Mouse (Mus musculus) midbrain, postnatal 0 days (tissue): ENCODE measurements around the gene Igf2r. TPM values are rescaled to one million over a fixed set of nuclear protein-coding genes. Genes with fewer than 3 reads are reported as not detected.

Experiments used
- ATAC-seq: fragments of 200-750 bp; cut with Nextera tagmentation; 2 replicates; pipeline ENCODE4 v1.8.0; 2017; ENCODE audit warnings: moderate number of reproducible peaks, mild to moderate bottlenecking, moderate TSS enrichment, moderate library complexity; ENCODE audit not compliant: low FRiP score
- DNase-seq: peaks from one replicate; pipeline ENCODE4 v3.0.0-alpha.2; 2015; ENCODE audit warnings: low spot score
- H3K27ac ChIP-seq: fragments of 300-500 bp; sonication (generic); 2 replicates; pipeline ENCODE4 v1.5.1; 2014; ENCODE audit warnings: low read depth, mild to moderate bottlenecking, low read length, mixed read lengths
- H3K27me3 ChIP-seq: fragments of 300-500 bp; sonication (generic); 2 replicates; pipeline ENCODE4 v1.6.1; 2014; ENCODE audit warnings: low read length, control low read depth, mixed read lengths; ENCODE audit not compliant: insufficient read depth
- H3K36me3 ChIP-seq: fragments of 300-500 bp; sonication (generic); 2 replicates; pipeline ENCODE4 v1.6.1; 2014; ENCODE audit warnings: low read length, control low read depth, mixed read lengths; ENCODE audit not compliant: insufficient read depth
- H3K4me1 ChIP-seq: fragments of 300-500 bp; sonication (generic); 2 replicates; pipeline ENCODE4 v1.6.1; 2014; ENCODE audit warnings: mild to moderate bottlenecking, control low read depth, antibody characterized with exemption, low read length, mixed read lengths; ENCODE audit not compliant: insufficient read depth
- H3K4me2 ChIP-seq: fragments of 300-500 bp; sonication (generic); 2 replicates; pipeline ENCODE4 v1.6.1; 2014; ENCODE audit warnings: low read depth, mild to moderate bottlenecking, low read length, mixed read lengths; ENCODE audit not compliant: poor library complexity, severe bottlenecking
- H3K4me3 ChIP-seq: fragments of 300-500 bp; sonication (generic); 2 replicates; pipeline ENCODE4 v1.5.1; 2014; ENCODE audit warnings: low read depth, mild to moderate bottlenecking, low read length, moderate library complexity
- H3K9ac ChIP-seq: fragments of 300-500 bp; sonication (generic); replicated peaks from 2 replicates; pipeline ENCODE4 v1.6.1; 2014; ENCODE audit warnings: mild to moderate bottlenecking, low read length, moderate library complexity, mixed read lengths; ENCODE audit not compliant: poor library complexity, severe bottlenecking
- H3K9me3 ChIP-seq: fragments of 300-500 bp; sonication (generic); 2 replicates; pipeline ENCODE4 v1.6.1; 2016; ENCODE audit warnings: low read length, control low read depth
- CTCF ChIP-seq: IDR thresholded peaks from 2 replicates; pipeline ENCODE4 v1.5.1; 2016; ENCODE audit warnings: antibody characterized with exemption, mild to moderate bottlenecking
- WGBS: fragments of 180-500 bp; shearing (Covaris S2); extraction: QIAGEN DNeasy Blood & Tissue Kit; methylation state at CpG from one replicate; pipeline ENCODE4 v1.1.7; 2014; 5-methylcytosine and 5-hydroxymethylcytosine counted together
- polyA plus RNA-seq: library from polyadenylated mRNA; unstranded; fragments of >200 nt; fragmentation: Nextera tagmentation; extraction: Ambion mirVana; gene quantifications from 2 replicates; pipeline ENCODE4 v1.2.1, GENCODE M21; 2015
- total RNA-seq: library from RNA; depleted of rRNA; stranded (reverse); fragments of >200 nt; gene quantifications from 2 replicates; pipeline ENCODE4 v1.2.3, GENCODE M21; 2014

The Igf2r gene
- total and polyA plus RNA-seq, 2 experiments from 2014 or later: 5.4 to 31.7 TPM

GRCm38 (mm10) chr17:12759646-12760074, 9.8 kb downstream of the Igf2r start:
- H3K27ac ChIP-seq: no peak overlapping the region
- TF ChIP-seq CTCF: no peak
- no peaks in the 10 kb centered on the region for H3K36me3 ChIP-seq
- no peak overlapping the region for H3K4me3 ChIP-seq
- no peak overlapping the region for H3K9ac ChIP-seq
- 84% methylated on average over 8 of the region's 8 CpGs for WGBS
- peak; percentile 57 for DNase-seq
- H3K4me2 ChIP-seq: no peak overlapping the region
- H3K9me3 ChIP-seq: no peaks in the 10 kb centered on the region
- no peaks in the 10 kb centered on the region for H3K27me3 ChIP-seq
- ATAC-seq: no peak
- H3K4me1 ChIP-seq: no peaks in the 10 kb centered on the region

- Histone ChIP-seq H3K27me3 (no peaks in the 10 kb centered on the region), H3K4me1 (no peaks in the 10 kb centered on the region), H3K36me3 (no peaks in the 10 kb centered on the region), H3K4me2 (no peak overlapping the region), H3K9me3 (no peaks in the 10 kb centered on the region), H3K9ac (no peak overlapping the region), H3K4me3 (no peak overlapping the region), H3K27ac (no peak overlapping the region)
- no peak for DNase-seq
- TF ChIP-seq CTCF: no peak
- 82% methylated on average over 12 of the region's 12 CpGs for WGBS
- ATAC-seq: no peak
These were observed 10.6 kb downstream of the Igf2r start for GRCm38 (mm10) chr17:12758701-12759455.

- H3K36me3 ChIP-seq: no peaks in the 10 kb centered on the region
- no peak for ATAC-seq
- H3K4me2 ChIP-seq: no peak overlapping the region
- no peak for TF ChIP-seq CTCF
- H3K9me3 ChIP-seq: no peaks in the 10 kb centered on the region
- peak; percentile 59 for DNase-seq
- H3K27ac ChIP-seq: no peak overlapping the region
- no peaks in the 10 kb centered on the region for H3K27me3 ChIP-seq
- 67% methylated on average over 5 of the region's 5 CpGs for WGBS
- no peaks in the 10 kb centered on the region for H3K4me1 ChIP-seq
- no peak overlapping the region for H3K9ac ChIP-seq
- H3K4me3 ChIP-seq: no peak overlapping the region
These were observed 11.5 kb downstream of the Igf2r start for GRCm38 (mm10) chr17:12757990-12758389.

- Histone ChIP-seq H3K4me1 (no peaks in the 10 kb centered on the region), H3K36me3 (no peaks in the 10 kb centered on the region), H3K9me3 (no peaks in the 10 kb centered on the region), H3K27ac (no peak overlapping the region), H3K4me2 (no peak overlapping the region), H3K9ac (no peak overlapping the region), H3K27me3 (no peaks in the 10 kb centered on the region), H3K4me3 (no peak overlapping the region)
- DNase-seq (no peak), ATAC-seq (no peak)
- no peak for TF ChIP-seq CTCF
- WGBS: 91% methylated on average over 6 of the region's 6 CpGs
These were observed 12.3 kb downstream of the Igf2r start for GRCm38 (mm10) chr17:12757161-12757560.

- H3K4me3 ChIP-seq: no peak overlapping the region
- H3K9me3 ChIP-seq: no peaks in the 10 kb centered on the region
- H3K9ac ChIP-seq: no peak overlapping the region
- DNase-seq (no peak), ATAC-seq (no peak)
- 83% methylated on average over 4 of the region's 4 CpGs for WGBS
- H3K36me3 ChIP-seq: no peaks in the 10 kb centered on the region
- H3K4me2 ChIP-seq: no peak overlapping the region
- no peak for TF ChIP-seq CTCF
- H3K27me3 ChIP-seq: no peaks in the 10 kb centered on the region
- H3K27ac ChIP-seq: no peak overlapping the region
- no peaks in the 10 kb centered on the region for H3K4me1 ChIP-seq
These were observed 13.5 kb downstream of the Igf2r start for GRCm38 (mm10) chr17:12755951-12756350.

GRCm38 (mm10) chr17:12755146-12755545, 14.3 kb downstream of the Igf2r start:
- H3K4me1 ChIP-seq: no peaks in the 10 kb centered on the region
- no peak for ATAC-seq

More at GRCm38 (mm10) chr17:12755146-12755545, 14.3 kb downstream of the Igf2r start:
- no peak for TF ChIP-seq CTCF
- 87% methylated on average over 4 of the region's 4 CpGs for WGBS
- no peak for DNase-seq
- H3K27me3 ChIP-seq: no peaks in the 10 kb centered on the region
- H3K4me3 ChIP-seq: no peak overlapping the region
- no peaks in the 10 kb centered on the region for H3K9me3 ChIP-seq
- no peaks in the 10 kb centered on the region for H3K36me3 ChIP-seq
- no peak overlapping the region for H3K27ac ChIP-seq
- no peak overlapping the region for H3K4me2 ChIP-seq
- H3K9ac ChIP-seq: no peak overlapping the region
